Mouse (Mus musculus) ES-Bruce4 (cell line): ENCODE measurements at regions not wholly inside any gene's neighbourhood (a gene's known extent, or its start where the extent isn't known, plus 50 kb on each side); places are given as distances from the start of the nearest gene placed in this dataset.

Experiments used
- CTCF ChIP-seq: IDR thresholded peaks from one replicate; pipeline ENCODE4 v1.8.1; 2011; ENCODE audit warnings: low read depth, low read length
- POLR2A ChIP-seq: IDR thresholded peaks from one replicate; pipeline ENCODE4 v1.8.1; 2011; ENCODE audit warnings: low read length; ENCODE audit not compliant: insufficient read depth

- TF ChIP-seq POLR2A (no peak), CTCF (no peak)
Measured at GRCm38 (mm10) chr6:93457613-93458012, 514.3 kb upstream of the Adamts9 start.
